In the genomic region with DNA sequence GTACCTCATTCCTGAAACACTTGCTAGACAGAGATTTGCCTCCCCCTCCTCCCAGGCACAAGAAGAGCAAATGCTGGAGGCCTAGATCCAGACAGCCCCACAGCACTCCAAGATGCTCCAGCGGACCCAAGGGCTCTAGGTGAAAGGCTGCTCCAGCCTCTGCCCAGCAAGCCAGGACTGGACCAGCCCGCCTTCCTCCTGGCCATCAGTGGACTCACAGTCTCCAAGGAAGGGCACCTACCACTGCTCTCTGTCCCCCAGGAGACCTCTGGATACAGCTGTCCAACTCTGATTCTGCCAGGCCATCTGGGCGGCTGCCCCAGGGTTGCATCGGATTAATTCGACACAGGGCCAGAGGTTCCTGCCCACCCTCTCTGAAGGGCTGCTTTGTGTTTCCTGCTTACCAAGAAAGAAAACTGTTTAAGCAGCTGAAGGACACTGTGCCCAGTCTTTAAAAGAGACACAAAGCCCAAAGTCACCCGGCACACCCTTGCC, we compare ENCODE assay signal across 19 mouse cellular contexts. TPM values are rescaled to one million over a fixed set of nuclear protein-coding genes. Genes with fewer than 3 reads are reported as not detected.
DNase-seq lines count a peak whose midpoint lies in the region; ATAC-seq and TF ChIP-seq lines count a peak whose summit lies in the region.
"Had no signal": no experiment of that assay in that cellular context is flagged by ENCODE, and none has a peak within 500 bp of the region (broad histone marks: within the 10 kb centered on the region; RNA-seq: fewer than 3 reads in every experiment).

No protein-coding gene starts in this region.

- no peaks in the 10 kb centered on the region for H3K27me3 ChIP-seq in hindbrain, embryonic 10.5 days (ENCODE audit: insufficient read depth, poor library complexity, severe bottlenecking)
- H3K27me3 ChIP-seq in hindbrain, embryonic 14.5 days (ENCODE audit: control insufficient read depth, insufficient read depth, low read length) = no peaks in the 10 kb centered on the region
- no peaks in the 10 kb centered on the region for H3K27me3 ChIP-seq in hindbrain, postnatal 0 days (ENCODE audit: insufficient read depth, low read length)
- H3K27me3 ChIP-seq: forebrain, embryonic 12.5 days; heart, embryonic 12.5 days; lung, embryonic 15.5 days; Patski had no signal

- TF ChIP-seq CTCF in hindbrain, postnatal 0 days (IDR thresholded peaks at IDR 0.05; ENCODE audit: low read depth) = no peak

- peak; percentile 11 for DNase-seq in cerebellum, adult 11-12 months
- no peak for DNase-seq in cerebellum, adult 8-10 months
- DNase-seq in hindbrain, embryonic 10.5 days (ENCODE audit: low spot score) = no peak
- no peak for DNase-seq in hindbrain, embryonic 14.5 days (ENCODE audit: low spot score)
- DNase-seq in kidney, postnatal 14 days = peak; percentile 37
- no peak for DNase-seq in kidney, adult 18-20 months
- peak; percentile 44 for DNase-seq in hindbrain, postnatal 0 days (ENCODE audit: low spot score)
- no peak for DNase-seq in frontal cortex, postnatal 36 days (ENCODE audit: low spot score in 2 of 2)
- DNase-seq: adrenal gland, postnatal 10 days; heart, postnatal 14 days; lung, postnatal 4 days; right cerebral cortex, postnatal 14 days; spleen, adult 18-20 months; thymus, postnatal 36 days had no signal

- H3K9ac ChIP-seq in hindbrain, embryonic 14.5 days = no peak overlapping the region
- H3K9ac ChIP-seq in hindbrain, postnatal 0 days (replicated peaks; ENCODE audit: low read length) = no peak overlapping the region
- H3K9ac ChIP-seq: forebrain, embryonic 12.5 days; heart, embryonic 12.5 days; liver, embryonic 14.5 days; lung, embryonic 15.5 days had no signal

- no peaks in the 10 kb centered on the region for H3K9me3 ChIP-seq in hindbrain, embryonic 10.5 days
- H3K9me3 ChIP-seq in hindbrain, embryonic 14.5 days (ENCODE audit: control insufficient read depth, low read length) = no peaks in the 10 kb centered on the region
- no peaks in the 10 kb centered on the region for H3K9me3 ChIP-seq in hindbrain, postnatal 0 days (ENCODE audit: low read length)
- H3K9me3 ChIP-seq: lung, embryonic 15.5 days had no signal

- H3K27ac ChIP-seq in hindbrain, embryonic 10.5 days = peak overlapping the region; percentile 74
- H3K27ac ChIP-seq in hindbrain, embryonic 14.5 days = no peak overlapping the region
- no peak overlapping the region for H3K27ac ChIP-seq in hindbrain, postnatal 0 days
- H3K27ac ChIP-seq: forebrain, embryonic 12.5 days; liver, embryonic 14.5 days; lung, embryonic 15.5 days had no signal

- WGBS in hindbrain, embryonic 10.5 days = 66% methylated on average over 6 of the region's 6 CpGs
- WGBS in hindbrain, embryonic 14.5 days = 56% methylated on average over 6 of the region's 6 CpGs
- 36% methylated on average over 6 of the region's 6 CpGs for WGBS in hindbrain, postnatal 0 days

- no peak overlapping the region for H3K4me2 ChIP-seq in hindbrain, embryonic 14.5 days (replicated peaks)
- no peak overlapping the region for H3K4me2 ChIP-seq in hindbrain, postnatal 0 days (ENCODE audit: low read depth, low read length)
- H3K4me2 ChIP-seq: forebrain, embryonic 12.5 days; heart, embryonic 12.5 days; lung, embryonic 15.5 days had no signal

- no peaks in the 10 kb centered on the region for H3K36me3 ChIP-seq in hindbrain, embryonic 10.5 days
- no peaks in the 10 kb centered on the region for H3K36me3 ChIP-seq in hindbrain, embryonic 14.5 days (replicated peaks; ENCODE audit: control insufficient read depth, insufficient read depth)
- no peaks in the 10 kb centered on the region for H3K36me3 ChIP-seq in hindbrain, postnatal 0 days (ENCODE audit: insufficient read depth, low read length)
- H3K36me3 ChIP-seq: forebrain, embryonic 12.5 days; heart, embryonic 12.5 days; lung, embryonic 15.5 days had no signal

- no peak for ATAC-seq in hindbrain, embryonic 14.5 days (ENCODE audit: low FRiP score)
- peak; percentile 61; the same call in 1 of the 2 replicates for ATAC-seq in hindbrain, postnatal 0 days
- ATAC-seq: Patski had no signal

- H3K4me3 ChIP-seq in hindbrain, embryonic 10.5 days = no peak overlapping the region
- H3K4me3 ChIP-seq in hindbrain, embryonic 14.5 days (replicated peaks; ENCODE audit: low read length) = no peak overlapping the region
- H3K4me3 ChIP-seq in hindbrain, postnatal 0 days (ENCODE audit: low read length) = no peak overlapping the region
- H3K4me3 ChIP-seq: forebrain, embryonic 12.5 days; heart, embryonic 12.5 days; lung, embryonic 15.5 days had no signal

- peaks cover 53% of the 10 kb centered on the region for H3K4me1 ChIP-seq in hindbrain, embryonic 10.5 days (replicated peaks)
- H3K4me1 ChIP-seq in hindbrain, embryonic 14.5 days (replicated peaks; ENCODE audit: control insufficient read depth, insufficient read depth, low read length) = no peaks in the 10 kb centered on the region
- H3K4me1 ChIP-seq in hindbrain, postnatal 0 days (ENCODE audit: insufficient read depth, low read length) = no peaks in the 10 kb centered on the region

RNA-seq across cellular contexts. Expression of a gene that starts 38.6 kb away (rescaled TPM):
- polyA plus RNA-seq in hindbrain, embryonic 10.5 days (2016; fragmentation: Nextera tagmentation; extraction: Ambion mirVana) = 20.8 and 22.1 TPM in 2 replicates
- 5.6 and 7.3 TPM in 2 replicates for polyA plus RNA-seq in hindbrain, embryonic 14.5 days (2014; fragmentation: Nextera tagmentation; extraction: Ambion mirVana)
- 17.7 and 22.8 TPM in 2 replicates for total RNA-seq in hindbrain, postnatal 0 days (2014; rRNA removed)
- 7.6 and 7.9 TPM in 2 replicates for polyA plus RNA-seq in hindbrain, postnatal 0 days (2015; fragmentation: Nextera tagmentation; extraction: Ambion mirVana)

Comparison
In these comparisons a context has a peak if more than half of its experiments do, and no peak if none do; other contexts are left out.
1. DNase-seq: peak in cerebellum, adult 11-12 months (single experiment), kidney, postnatal 14 days (single experiment) and hindbrain, postnatal 0 days (single experiment); none in cerebellum, adult 8-10 months (single experiment), hindbrain, embryonic 10.5 days (single experiment), hindbrain, embryonic 14.5 days (single experiment), kidney, adult 18-20 months (single experiment) and frontal cortex, postnatal 36 days (0 of 2).